In the genomic region with DNA sequence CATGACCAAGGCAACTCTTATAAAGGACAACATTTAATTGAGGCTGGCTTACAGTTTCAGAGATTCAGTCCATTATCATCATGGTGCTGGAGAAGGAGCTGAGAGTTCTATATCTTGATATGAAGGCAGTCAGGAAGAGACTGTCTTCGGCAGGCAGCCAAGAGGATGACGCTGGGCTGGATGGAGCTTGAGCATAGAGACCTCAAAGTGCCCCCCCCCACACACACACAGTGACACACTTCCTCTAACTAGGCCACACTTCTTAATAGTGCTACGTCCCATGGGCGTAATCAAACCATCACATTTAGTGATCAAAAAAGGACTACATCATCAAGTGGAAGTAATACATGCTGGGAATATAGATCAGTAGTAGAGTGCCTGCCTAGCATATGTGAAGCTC, we compare ENCODE assay signal across 28 mouse cellular contexts.
"Had no signal": no experiment of that assay in that cellular context is flagged by ENCODE, and none has a peak within 500 bp of the region (broad histone marks: within the 10 kb centered on the region; RNA-seq: fewer than 3 reads in every experiment).

No protein-coding gene starts in this region.

- H3K27ac ChIP-seq: left cerebral cortex, adult 2 months; limb, embryonic 10.5 days; limb, embryonic 12.5 days; limb, embryonic 13.5 days; limb, embryonic 15.5 days; liver, embryonic 12.5 days; liver, embryonic 13.5 days; liver, embryonic 14.5 days; liver, embryonic 15.5 days; lung, embryonic 15.5 days; macrophage; midbrain, embryonic 10.5 days; midbrain, embryonic 12.5 days; midbrain, embryonic 13.5 days; midbrain, embryonic 15.5 days had no signal

- H3K4me3 ChIP-seq: left cerebral cortex, adult 2 months; limb, embryonic 10.5 days; limb, embryonic 12.5 days; limb, embryonic 13.5 days; limb, embryonic 15.5 days; liver, embryonic 12.5 days; liver, embryonic 13.5 days; liver, embryonic 15.5 days; lung, embryonic 15.5 days; megakaryocyte, embryonic 14.5 days; midbrain, embryonic 10.5 days; midbrain, embryonic 12.5 days; midbrain, embryonic 13.5 days; midbrain, embryonic 15.5 days; myocyte had no signal

- H3K9ac ChIP-seq: limb, embryonic 12.5 days; limb, embryonic 13.5 days; limb, embryonic 15.5 days; liver, embryonic 12.5 days; liver, embryonic 13.5 days; liver, embryonic 14.5 days; liver, embryonic 15.5 days; liver, postnatal 0 days; lung, embryonic 14.5 days; lung, embryonic 15.5 days; midbrain, embryonic 12.5 days; midbrain, embryonic 13.5 days; midbrain, embryonic 15.5 days had no signal

- H3K27me3 ChIP-seq: limb, embryonic 12.5 days; limb, embryonic 13.5 days; limb, embryonic 15.5 days; lung, embryonic 15.5 days; midbrain, embryonic 12.5 days; midbrain, embryonic 13.5 days; midbrain, embryonic 15.5 days had no signal

- H3K36me3 ChIP-seq: limb, embryonic 10.5 days; limb, embryonic 12.5 days; limb, embryonic 13.5 days; limb, embryonic 15.5 days; liver, embryonic 12.5 days; liver, embryonic 13.5 days; liver, embryonic 15.5 days; lung, embryonic 15.5 days; midbrain, embryonic 12.5 days; midbrain, embryonic 13.5 days; midbrain, embryonic 15.5 days had no signal

- H3K4me1 ChIP-seq: limb, embryonic 10.5 days; limb, embryonic 12.5 days; limb, embryonic 13.5 days; limb, embryonic 15.5 days; liver, embryonic 12.5 days; liver, embryonic 13.5 days; liver, embryonic 15.5 days; lung, embryonic 15.5 days; megakaryocyte, embryonic 14.5 days; midbrain, embryonic 10.5 days; midbrain, embryonic 12.5 days; midbrain, embryonic 13.5 days; midbrain, embryonic 15.5 days had no signal

- H3K9me3 ChIP-seq: limb, embryonic 10.5 days; lung, embryonic 15.5 days; midbrain, embryonic 15.5 days had no signal

- DNase-seq: left cerebral cortex, postnatal 4 days; liver; liver, embryonic 13.5 days; liver, postnatal 0 days; lung, adult 18-20 months; lung, adult 2 months; lung, embryonic 14.5 days; lung, postnatal 10 days; lung, postnatal 14 days; lung, postnatal 36 days; lung, postnatal 4 days; midbrain, embryonic 14.5 days had no signal
